Mouse (Mus musculus) gastrocnemius, postnatal 25 days (tissue): ENCODE measurements at regions not wholly inside any gene's neighbourhood (a gene's known extent, or its start where the extent isn't known, plus 50 kb on each side); places are given as distances from the start of the nearest gene placed in this dataset.
"Not testable (repeated sequence)": the region's sequence is repeated elsewhere in the genome, so short reads cannot be mapped to it uniquely, and the experiment has no call there.

Source experiments
- DNase-seq: peaks from one replicate; pipeline ENCODE4 v3.0.0; 2022

- peak; percentile 51 for DNase-seq
Measured at GRCm38 (mm10) chr6:31011407-31012020, 52.6 kb upstream of the Klf14 start.

GRCm38 (mm10) chr6:31016566-31016965 lies 57.7 kb upstream of the Klf14 start:
- no peak for DNase-seq

- DNase-seq, result no peak
Measured at GRCm38 (mm10) chr6:31021776-31022175, 62.9 kb upstream of the Klf14 start.

GRCm38 (mm10) chr6:31029777-31030176 lies 70.9 kb upstream of the Klf14 start:
- no peak for DNase-seq

GRCm38 (mm10) chr6:31031022-31031421 lies 72.1 kb upstream of the Klf14 start:
- DNase-seq, result no peak

GRCm38 (mm10) chr6:31032147-31032546 lies 73.3 kb upstream of the Klf14 start:
- no peak for DNase-seq

- no peak for DNase-seq
Measured at GRCm38 (mm10) chr6:31032980-31033608, 74.2 kb upstream of the Klf14 start.

- no peak for DNase-seq
Measured at GRCm38 (mm10) chr6:31034796-31035195, 75.9 kb upstream of the Klf14 start.

- peak; percentile 36 for DNase-seq
Measured at GRCm38 (mm10) chr6:31037801-31038395, 79.0 kb upstream of the Klf14 start.

GRCm38 (mm10) chr6:31038445-31038844 lies 79.6 kb upstream of the Klf14 start:
- DNase-seq, result not testable (repeated sequence)

GRCm38 (mm10) chr6:31039485-31039884 lies 80.6 kb upstream of the Klf14 start:
- no peak for DNase-seq

GRCm38 (mm10) chr6:31040783-31041182 lies 81.9 kb upstream of the Klf14 start:
- DNase-seq, result no peak

- DNase-seq, result no peak
Measured at GRCm38 (mm10) chr6:31043368-31043767, 84.5 kb upstream of the Klf14 start.

GRCm38 (mm10) chr6:31043919-31044318 lies 85.0 kb upstream of the Klf14 start:
- no peak for DNase-seq

GRCm38 (mm10) chr6:31046197-31046596 lies 87.3 kb upstream of the Klf14 start:
- DNase-seq, result no peak

GRCm38 (mm10) chr6:31048920-31049576 lies 90.2 kb upstream of the Klf14 start:
- DNase-seq, result no peak

- DNase-seq, result no peak
Measured at GRCm38 (mm10) chr6:31050831-31051230, 92.0 kb upstream of the Klf14 start.

GRCm38 (mm10) chr6:31051771-31052170 lies 92.9 kb upstream of the Klf14 start:
- DNase-seq, result no peak

- DNase-seq, result no peak
Measured at GRCm38 (mm10) chr6:31053003-31053402, 94.1 kb upstream of the Klf14 start.

- no peak for DNase-seq
Measured at GRCm38 (mm10) chr6:31056786-31057566, 98.1 kb upstream of the Klf14 start.

- no peak for DNase-seq
Measured at GRCm38 (mm10) chr6:31058299-31058698, 99.4 kb upstream of the Klf14 start.

GRCm38 (mm10) chr6:31058961-31059360 lies 100.1 kb upstream of the Klf14 start:
- DNase-seq, result no peak
